Mouse (Mus musculus): ENCODE results near the gene Acat2.
A peak's percentile ranks its signal among the peaks of the same experiment; 100 is the strongest.
"Not testable (repeated sequence)": the region's sequence is repeated elsewhere in the genome, so short reads cannot be mapped to it uniquely, and the experiment has no call there.

Acat2 gene

DNA sequence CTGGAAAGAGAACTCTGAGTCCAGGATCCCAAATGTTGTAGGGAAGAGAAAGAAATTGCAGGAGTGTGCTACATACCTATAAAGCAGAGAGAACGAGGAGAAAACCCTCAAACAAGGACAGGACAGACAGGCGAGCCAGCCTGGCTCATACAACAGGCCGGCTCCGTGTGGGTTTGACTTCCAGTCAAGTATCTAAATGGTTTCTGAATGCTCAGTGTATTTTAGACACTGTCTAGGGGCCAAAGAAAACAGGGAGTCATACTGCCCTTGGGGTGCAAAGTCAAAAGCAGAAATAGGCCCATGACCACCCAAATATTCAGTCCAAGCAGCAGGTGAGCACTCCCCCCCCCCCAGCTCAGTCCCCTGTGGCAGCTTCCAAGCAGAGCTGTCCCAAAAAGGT is 54.7 kb downstream of the Acat2 start:
- DNase-seq = no peak

DNA sequence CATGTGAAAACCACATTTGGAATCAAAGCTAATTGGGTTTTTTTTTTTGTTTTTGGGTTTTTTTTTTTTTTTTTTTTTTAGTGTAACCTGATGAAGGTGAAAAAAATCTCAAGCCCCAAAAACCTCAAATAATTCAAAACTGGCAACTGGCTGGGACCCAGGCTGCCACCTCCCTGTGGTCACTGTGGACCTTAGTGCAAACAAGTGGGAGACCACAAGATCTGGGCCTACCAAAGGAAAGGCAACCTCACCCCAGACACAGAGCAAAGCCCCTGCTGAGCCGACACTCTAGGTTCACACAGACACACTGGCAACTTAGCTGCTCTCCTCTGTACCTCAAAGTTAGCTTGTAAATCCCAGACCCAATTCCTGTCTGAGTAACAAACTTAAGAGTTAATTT is 56.2 kb downstream of the Acat2 start:
- no peak for DNase-seq

DNA sequence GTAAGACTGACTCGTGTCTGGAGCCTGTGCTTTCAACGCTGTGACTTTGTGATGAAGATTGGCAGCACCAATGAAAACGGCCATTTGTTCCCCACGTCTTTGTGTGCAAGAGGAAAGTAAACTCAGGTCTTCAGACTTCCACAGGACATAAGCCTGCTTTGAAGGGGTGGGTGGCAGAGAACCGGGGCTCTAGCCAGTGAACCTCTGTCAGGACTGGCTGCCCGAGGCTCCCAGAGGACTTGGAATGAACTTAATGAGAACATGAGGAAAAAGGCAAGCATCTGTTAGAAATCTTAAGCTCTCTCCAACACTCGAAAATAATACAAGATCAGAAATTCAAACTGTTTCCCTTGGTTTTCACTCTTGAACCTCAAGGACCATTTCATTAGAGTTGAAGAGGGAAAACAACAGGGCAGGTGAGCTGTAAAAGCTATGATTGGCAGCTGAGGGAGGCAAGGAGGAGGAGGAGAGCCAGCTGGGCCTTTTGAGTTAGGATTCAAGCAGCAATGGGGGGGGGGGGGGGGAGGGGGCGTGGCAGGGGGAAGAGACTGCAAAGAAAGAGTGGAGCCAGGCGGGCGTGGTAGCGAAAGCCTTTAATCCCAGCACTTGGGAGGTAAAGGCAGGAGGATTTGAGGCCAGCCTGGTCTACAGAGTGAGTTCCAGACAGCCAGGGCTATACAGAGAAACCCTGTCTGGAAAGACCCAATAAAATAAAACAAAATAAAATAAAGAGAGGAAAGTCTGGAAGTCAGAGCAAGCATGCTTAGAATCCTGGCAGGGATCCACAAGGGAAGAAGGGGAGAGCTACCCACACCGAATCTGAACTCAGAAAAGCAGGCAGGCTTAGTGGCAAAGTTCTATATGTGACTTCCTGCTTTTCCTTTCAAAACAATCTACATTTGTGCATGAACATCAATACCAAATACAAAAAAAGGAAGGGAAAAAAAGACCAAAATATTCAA is 56.9 kb downstream of the Acat2 start:
- DNase-seq = peak in 1 of 2 experiments; percentile 41

DNA sequence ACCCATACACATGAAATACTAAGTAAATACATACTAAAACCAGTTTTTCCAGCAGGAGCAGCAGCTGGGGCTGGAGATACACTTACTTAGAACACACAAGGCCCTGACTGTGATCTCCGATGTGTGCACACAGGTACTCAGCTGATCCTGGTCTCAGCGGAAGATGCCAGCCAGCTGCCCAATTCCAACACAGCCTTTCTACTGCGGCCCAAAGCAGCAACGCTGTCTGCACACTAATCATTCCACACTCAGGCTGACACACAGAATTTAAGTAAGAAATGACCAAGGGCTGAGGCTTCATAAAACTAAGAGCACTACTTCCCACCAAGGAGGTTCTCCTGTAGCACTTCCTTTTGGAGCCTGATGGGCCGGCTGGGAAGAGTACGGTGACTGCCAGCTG is 58.3 kb downstream of the Acat2 start:
- no peak for DNase-seq

DNA sequence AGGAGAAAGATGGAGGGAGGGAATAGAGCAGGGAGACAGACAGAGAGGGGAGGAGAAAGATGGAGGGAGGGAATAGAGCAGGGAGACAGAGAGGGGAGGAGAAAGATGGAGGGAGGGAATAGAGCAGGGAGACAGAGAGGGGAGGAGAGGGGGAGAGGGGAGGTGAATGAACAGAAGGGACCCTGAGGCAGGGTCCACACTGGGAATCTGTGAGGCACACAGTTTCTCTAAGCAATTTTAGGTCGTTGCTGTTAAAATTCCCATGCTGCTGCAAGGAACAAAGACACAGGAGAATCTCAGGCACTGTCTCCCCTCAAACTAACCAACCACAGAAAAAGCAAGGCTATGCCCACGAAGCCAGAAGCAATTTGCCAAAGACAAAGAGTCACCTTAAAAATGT is 61.9 kb downstream of the Acat2 start:
- not testable (repeated sequence) for DNase-seq

GRCm38 (mm10) chr17:12897674-12898073 is 62.9 kb downstream of the Acat2 start:
- no peak for DNase-seq
